Mouse (Mus musculus) spleen, postnatal 4 days (tissue): ENCODE data around the gene Mettl26.

Experiments used
- DNase-seq, 2 experiments: peaks; one replicate each; pipeline ENCODE4 v3.0.0; 2022; ENCODE audit warnings: low spot score in 2 of 2

Mettl26 gene

GRCm38 (mm10) chr17:25885636-25886035 is 10.8 kb downstream of the Mettl26 start:
- DNase-seq, result peak in 1 of 2 experiments; percentile 43

- no peak for DNase-seq
Observed at GRCm38 (mm10) chr17:25886806-25887205, 11.9 kb downstream of the Mettl26 start.

DNA sequence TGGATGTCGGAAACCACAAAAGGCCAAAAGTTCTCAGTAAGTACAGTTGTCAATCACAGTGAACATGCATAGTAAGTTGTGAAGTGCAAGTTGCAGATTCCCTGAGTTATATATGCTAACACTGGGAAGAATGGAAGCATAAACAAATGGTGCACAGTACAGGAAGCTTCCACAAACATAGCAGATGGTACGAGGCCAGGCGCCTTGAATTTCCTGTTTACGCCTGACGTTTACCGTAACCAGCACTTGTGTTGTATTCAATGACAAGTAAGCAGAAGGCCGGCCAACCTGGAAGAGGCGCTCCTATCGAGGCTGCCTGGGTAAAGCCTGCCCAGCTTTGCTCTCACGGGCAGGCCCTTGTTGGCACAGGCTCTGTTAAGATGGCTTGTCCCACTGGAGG is 12.6 kb downstream of the Mettl26 start:
- no peak for DNase-seq

- DNase-seq, result no peak
Observed at GRCm38 (mm10) chr17:25888837-25889236, 14.0 kb downstream of the Mettl26 start.

DNA sequence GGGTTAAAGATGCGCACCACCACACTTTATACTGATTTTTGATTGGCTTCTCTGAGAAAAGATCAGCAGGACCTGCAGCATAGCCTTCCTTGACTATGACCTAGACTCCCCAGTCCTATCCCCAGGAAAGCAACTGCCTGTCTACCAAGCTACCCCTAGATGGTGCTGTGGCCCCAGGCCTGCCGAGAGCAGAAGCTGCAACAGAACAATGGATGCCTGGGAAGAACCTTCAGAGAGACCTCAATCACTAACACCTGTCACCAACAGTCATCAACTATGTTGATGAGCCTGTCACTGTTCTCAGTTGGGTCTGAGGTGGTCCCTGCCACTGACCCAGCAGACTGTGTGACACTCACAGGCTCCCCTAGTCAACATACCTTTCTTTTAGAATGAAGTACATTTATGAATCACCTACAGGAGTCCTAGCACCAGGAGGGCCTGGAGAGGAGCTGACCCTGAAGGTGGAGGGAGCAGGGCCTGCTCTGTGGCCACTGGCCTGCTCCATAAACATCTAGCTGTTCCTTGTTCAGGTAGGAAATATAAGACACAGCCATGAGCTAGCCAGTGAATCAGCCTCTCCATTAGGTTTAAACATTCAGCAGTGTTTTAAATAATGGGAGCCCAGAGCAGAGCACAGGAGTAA is 19.2 kb downstream of the Mettl26 start:
- peak; percentile 68 to 83 for DNase-seq

GRCm38 (mm10) chr17:25895415-25895814 is 20.5 kb downstream of the Mettl26 start:
- DNase-seq, result no peak

DNA sequence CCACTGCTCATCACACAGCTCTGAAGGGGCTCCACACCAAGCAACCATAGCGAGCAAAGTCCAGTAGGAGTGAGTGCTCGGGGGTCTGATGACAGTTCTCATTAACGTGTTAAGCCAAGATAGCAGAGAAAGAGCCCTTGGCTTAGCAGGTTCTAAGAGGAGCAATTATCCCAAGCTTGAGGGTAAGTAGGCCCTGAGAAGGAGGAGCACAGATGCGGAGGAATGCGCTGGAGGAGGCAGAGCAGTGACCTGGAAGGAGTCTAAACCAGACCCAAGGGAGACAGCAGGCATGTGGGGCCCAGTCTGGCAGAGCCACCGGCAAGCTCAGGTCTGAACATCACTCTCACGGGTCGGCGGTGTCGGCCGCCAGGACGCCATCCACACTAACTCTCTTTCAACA is 21.0 kb downstream of the Mettl26 start:
- DNase-seq, result no peak

DNA sequence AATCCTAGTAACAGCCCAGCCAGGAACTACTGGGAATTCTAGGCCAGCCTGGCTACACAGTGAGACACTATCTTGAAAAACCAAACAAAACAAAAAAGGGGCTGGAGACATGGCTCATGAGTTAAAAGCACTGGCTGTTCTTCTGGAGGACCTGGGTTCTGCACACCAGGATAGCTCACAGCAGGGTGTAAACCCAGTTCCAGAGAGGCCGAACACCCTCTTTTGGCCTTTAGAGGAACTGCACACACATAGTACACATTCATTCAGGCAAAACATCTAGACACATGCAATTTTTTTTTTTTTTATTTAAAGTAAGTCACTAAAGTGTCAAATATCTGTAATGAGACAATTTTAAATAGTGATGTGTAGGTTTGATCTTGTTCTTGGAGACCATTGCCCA is 25.3 kb downstream of the Mettl26 start:
- DNase-seq, result no peak

- no peak for DNase-seq
Observed at GRCm38 (mm10) chr17:25903061-25903460, 28.2 kb downstream of the Mettl26 start.

GRCm38 (mm10) chr17:25907640-25908039 is 32.8 kb downstream of the Mettl26 start:
- DNase-seq, result no peak

GRCm38 (mm10) chr17:25911816-25912215 is 36.9 kb downstream of the Mettl26 start:
- DNase-seq, result no peak

DNA sequence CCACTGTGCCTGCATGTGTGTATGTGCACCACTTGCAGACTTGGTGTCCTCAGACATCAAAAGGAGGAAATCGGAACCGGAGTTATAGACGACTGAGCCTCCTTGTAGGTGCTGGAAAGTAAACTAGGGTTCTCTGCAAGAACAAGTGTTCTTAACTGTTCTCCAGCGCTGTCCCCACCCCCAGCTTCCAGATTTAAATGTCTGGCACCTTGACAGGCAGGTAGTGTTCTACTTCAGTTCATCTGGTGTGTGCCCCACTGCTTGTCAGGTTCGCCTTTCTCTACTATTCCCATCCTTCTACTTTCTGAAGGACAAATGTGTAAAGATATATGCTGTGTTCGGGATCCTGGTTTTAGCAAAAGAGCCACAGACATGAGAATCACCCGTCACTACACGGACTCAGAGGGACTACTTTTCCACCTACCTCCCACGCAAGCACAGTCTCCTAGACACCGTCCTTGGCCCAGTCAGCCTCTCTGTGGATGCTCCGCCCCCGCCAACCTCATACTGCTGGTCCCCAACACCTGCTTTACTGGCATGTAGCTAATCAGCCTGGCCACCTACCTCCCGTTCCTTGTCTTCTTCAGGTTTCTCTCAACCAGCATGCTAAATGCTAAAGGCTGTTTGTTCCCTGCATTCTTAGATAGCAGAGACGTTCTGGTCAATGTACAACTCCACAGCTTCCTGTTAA is 38.5 kb downstream of the Mettl26 start:
- no peak for DNase-seq

GRCm38 (mm10) chr17:25913877-25914275 is 39.0 kb downstream of the Mettl26 start:
- DNase-seq, result no peak

GRCm38 (mm10) chr17:25914295-25914694 is 39.4 kb downstream of the Mettl26 start:
- no peak for DNase-seq

- DNase-seq, result no peak
Observed at GRCm38 (mm10) chr17:25916931-25917647, 42.2 kb downstream of the Mettl26 start.

- no peak for DNase-seq
Observed at GRCm38 (mm10) chr17:25918037-25918750, 43.3 kb downstream of the Mettl26 start.

DNA sequence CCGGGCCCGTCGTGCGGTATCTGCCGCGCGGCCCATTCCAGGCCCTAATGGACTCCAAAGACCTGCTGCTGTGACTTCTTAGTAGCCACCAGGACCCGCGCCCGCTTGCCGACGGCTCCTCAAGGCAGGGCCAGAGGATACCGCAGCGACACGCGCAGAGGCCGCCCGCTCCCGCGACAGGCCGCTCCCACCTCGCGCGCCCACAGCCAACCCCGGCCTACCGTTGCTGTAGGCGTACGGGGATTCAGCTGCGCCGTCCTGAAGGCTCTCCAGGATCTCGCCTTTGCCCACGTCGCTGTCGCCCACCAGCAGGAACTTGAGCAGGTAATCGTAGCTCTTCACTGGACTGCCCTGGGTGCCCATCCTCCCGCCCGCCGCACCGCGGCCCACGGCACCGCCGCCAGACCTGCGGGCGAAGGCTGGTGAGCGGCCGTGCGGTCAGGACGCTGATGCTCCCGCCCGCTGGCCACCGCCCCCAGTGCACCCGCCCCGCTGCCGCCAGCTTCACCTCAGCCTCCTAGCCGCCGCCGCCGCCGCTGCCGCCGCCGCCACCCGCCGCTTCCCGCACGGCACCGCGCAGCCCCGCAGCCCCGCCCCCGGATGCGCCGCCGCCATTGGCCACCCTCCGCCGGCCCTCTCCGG is 44.4 kb downstream of the Mettl26 start, which contains the start of gene Rab40c:
TSS of gene Rab40c (minus strand) at position 584 of the 642 bp plus-strand sequence.
- peak in 1 of 2 experiments; percentile 59 for DNase-seq

- DNase-seq, result peak; percentile 100
Observed at GRCm38 (mm10) chr17:25919786-25920642, 45.1 kb downstream of the Mettl26 start.

DNA sequence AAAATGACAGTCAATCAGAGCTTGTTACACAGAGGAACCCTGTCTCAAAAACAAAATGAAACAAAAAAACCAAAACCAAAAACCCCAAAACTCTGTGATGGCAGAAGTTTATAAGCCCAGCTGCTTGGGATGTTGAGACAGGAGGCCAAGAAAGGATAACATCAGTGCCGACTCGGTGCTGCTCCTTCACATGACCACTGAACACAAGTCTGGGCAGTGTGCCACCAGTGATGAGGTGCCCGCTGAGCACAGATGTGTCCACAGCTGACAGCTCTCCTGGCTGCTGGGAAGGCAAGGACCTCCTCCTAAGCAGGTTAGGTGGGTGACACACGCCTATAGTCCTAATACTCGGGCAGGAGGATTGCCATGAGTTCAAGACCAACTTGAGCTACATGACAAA is 47.2 kb downstream of the Mettl26 start:
- DNase-seq, result no peak

DNA sequence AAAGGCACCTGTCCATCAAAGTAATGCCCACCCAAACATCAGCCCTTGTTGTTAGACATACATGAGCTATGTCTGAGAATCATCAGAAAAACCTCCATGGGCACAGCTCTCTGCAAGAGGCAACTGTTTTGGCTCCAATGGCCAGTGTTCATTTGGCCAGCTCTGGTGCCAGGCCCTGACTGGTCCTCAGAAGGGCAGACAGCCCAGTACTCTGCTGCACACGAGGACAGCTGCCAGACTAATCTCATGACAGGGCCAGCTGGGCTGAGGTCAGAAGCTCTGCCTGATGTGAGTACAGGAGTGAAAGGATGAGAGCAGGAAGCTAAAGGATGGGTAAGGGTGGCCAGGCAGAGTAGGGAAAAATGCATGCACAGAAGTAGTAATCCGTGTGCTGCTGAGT is 50.5 kb downstream of the Mettl26 start:
- no peak for DNase-seq
